Mouse (Mus musculus): ENCODE data around the gene 3110070M22Rik.
A peak's percentile ranks its signal among the peaks of the same experiment; 100 is the strongest.
"Not testable (repeated sequence)": the region's sequence is repeated elsewhere in the genome, so short reads cannot be mapped to it uniquely, and the experiment has no call there.

3110070M22Rik gene

GRCm38 (mm10) chr13:119487880-119488580, at the start of gene 3110070M22Rik, which contains the start of gene Tmem267:
Gene 3110070M22Rik, minus strand, starts transcription at chr13:119488383.
Gene Tmem267, plus strand, starts transcription at chr13:119488039.
- peak; percentile 65 for DNase-seq (ENCODE audit: low spot score)

DNA sequence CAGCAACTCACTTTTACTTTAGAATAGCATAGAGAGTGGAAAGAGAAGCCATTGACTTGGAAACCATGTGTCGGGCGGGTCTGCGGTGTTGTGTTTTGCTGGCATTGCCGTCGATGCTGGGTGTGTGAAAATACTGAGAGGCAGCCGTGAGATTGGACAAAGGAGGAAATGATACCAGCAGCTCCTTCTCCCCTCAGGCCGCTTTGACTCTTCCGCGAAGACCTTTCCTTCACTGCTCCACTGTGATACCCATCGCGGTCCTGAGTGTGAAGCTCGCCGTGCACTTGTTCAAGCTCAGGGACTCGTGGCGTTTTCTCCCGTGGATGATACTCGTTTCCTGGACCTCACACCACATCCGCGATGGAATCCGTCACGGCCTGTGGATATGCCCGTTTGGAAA, 6.8 kb upstream of the 3110070M22Rik start:
- DNase-seq (ENCODE audit: low spot score) = not testable (repeated sequence)

DNA sequence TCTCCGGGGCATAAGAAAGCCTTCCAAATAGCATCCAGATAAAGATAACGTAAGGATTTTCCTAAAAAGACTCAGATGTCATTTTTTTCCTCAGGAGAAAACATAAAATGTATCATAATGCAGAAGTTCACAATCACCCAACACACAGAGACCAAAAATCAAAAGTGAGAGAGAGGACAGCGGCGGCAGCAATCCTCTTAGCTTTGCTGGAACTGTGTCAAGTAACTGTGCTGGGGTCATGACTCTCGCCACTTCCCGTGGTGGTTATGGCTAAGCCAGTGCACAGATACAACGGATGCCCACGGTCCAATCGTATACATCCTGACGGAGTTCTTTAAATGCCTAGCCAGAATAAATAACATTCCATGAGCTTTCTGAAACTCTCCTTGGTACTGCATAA, 3.9 kb upstream of the 3110070M22Rik start:
- not testable (repeated sequence) for DNase-seq (ENCODE audit: low spot score)

- no peak for DNase-seq (ENCODE audit: low spot score)
Observed at GRCm38 (mm10) chr13:119487354-119487753, 829 bp downstream of the 3110070M22Rik start.

GRCm38 (mm10) chr13:119477789-119478188, 10.4 kb downstream of the 3110070M22Rik start:
- DNase-seq (ENCODE audit: low spot score) = no peak

DNA sequence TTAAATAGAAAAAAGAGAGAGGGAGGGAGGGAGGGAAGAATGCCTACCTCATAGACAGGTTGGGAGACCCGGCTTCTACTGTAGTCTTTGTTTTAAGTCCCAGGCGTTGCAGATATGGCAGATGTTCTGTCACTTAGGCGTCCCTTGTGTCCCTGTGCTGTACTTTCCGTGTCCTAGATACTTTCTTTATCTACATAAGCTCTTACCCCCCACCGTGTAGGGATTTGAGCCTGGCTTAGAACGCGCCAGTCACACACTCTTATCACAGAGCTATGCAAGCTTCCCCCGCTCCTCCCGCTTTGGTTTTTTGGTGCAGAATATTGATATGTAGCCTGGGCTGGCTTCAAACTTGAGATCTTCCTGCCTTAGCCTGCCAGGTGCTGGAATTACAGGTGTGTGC, 11.6 kb downstream of the 3110070M22Rik start:
- no peak for DNase-seq (ENCODE audit: low spot score)

GRCm38 (mm10) chr13:119462596-119463560, 25.3 kb downstream of the 3110070M22Rik start, which contains the start of gene 4833420G17Rik:
Gene 4833420G17Rik, plus strand, starts transcription at chr13:119462768.
- DNase-seq (ENCODE audit: low spot score) = peak; percentile 93

- DNase-seq (ENCODE audit: low spot score) = no peak
Observed at GRCm38 (mm10) chr13:119461900-119462595, 26.1 kb downstream of the 3110070M22Rik start.

DNA sequence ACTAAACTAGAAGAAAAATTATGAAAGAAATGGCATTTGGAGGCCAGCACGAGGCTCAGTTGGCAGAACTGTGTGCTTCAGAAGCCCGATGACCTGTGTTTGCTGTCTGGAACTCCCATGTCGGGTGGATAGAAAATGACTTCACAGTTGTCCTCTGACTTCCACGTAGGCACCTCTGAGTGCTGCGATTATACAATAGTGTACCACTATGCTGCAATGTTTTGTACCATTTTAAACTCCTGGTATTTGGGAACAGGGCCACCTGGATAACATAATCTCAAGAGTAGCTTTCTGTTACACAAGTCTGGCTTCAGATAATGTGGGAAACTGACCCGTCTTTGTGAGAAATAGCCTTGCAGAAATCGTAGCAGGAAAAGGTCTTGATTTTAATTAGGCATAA, 31.8 kb downstream of the 3110070M22Rik start:
- DNase-seq (ENCODE audit: low spot score) = no peak

GRCm38 (mm10) chr13:119455082-119455481, 33.1 kb downstream of the 3110070M22Rik start:
- DNase-seq (ENCODE audit: low spot score) = no peak

GRCm38 (mm10) chr13:119453563-119453962, 34.6 kb downstream of the 3110070M22Rik start:
- no peak for DNase-seq (ENCODE audit: low spot score)

DNA sequence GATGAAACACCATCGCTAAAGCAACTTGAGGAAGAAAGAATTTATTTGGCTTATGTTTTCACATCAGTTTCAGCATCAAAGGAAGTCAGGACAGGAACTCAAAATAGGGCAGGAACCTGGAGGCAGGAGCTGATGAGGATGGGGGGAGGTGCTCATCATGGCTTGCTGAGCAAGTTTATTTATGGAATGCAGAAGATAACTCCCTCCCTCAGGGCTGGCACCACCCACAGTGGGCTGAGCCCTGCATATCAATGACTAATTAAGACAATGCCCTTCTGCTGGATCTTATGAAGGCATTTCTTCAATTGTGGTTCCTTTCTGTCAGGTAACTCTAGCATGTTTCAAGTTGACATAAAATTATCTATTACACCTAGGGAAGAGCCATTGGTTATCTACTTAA, 45.9 kb downstream of the 3110070M22Rik start:
- no peak for DNase-seq (ENCODE audit: low spot score)

All from embryo, embryonic 10 days (tissue).